Mouse (Mus musculus) embryo, embryonic 11 days (tissue): ENCODE results near the gene Cog4.
"Not testable (repeated sequence)": the region's sequence is repeated elsewhere in the genome, so short reads cannot be mapped to it uniquely, and the experiment has no call there.

Source experiments
- DNase-seq: peaks from one replicate; pipeline ENCODE4 v3.0.0-alpha.2; 2015

The Cog4 gene

GRCm38 (mm10) chr8:110928435-110928834, 82.0 kb downstream of the Cog4 start:
- DNase-seq = no peak

- DNase-seq = no peak
These were observed 82.7 kb downstream of the Cog4 start for GRCm38 (mm10) chr8:110929066-110929465.

GRCm38 (mm10) chr8:110929672-110930071, 83.3 kb downstream of the Cog4 start:
- DNase-seq = not testable (repeated sequence)

- peak; percentile 19 for DNase-seq
These were observed 85.0 kb downstream of the Cog4 start for GRCm38 (mm10) chr8:110931176-110931939.
